Mouse (Mus musculus): Measurements from ENCODE around the gene Efs. TPM values are rescaled to one million over a fixed set of nuclear protein-coding genes. Genes with fewer than 3 reads are reported as not detected.

Efs gene
- polyA plus RNA-seq, 1 experiment from 2014 or later, result 26.8 TPM

DNA sequence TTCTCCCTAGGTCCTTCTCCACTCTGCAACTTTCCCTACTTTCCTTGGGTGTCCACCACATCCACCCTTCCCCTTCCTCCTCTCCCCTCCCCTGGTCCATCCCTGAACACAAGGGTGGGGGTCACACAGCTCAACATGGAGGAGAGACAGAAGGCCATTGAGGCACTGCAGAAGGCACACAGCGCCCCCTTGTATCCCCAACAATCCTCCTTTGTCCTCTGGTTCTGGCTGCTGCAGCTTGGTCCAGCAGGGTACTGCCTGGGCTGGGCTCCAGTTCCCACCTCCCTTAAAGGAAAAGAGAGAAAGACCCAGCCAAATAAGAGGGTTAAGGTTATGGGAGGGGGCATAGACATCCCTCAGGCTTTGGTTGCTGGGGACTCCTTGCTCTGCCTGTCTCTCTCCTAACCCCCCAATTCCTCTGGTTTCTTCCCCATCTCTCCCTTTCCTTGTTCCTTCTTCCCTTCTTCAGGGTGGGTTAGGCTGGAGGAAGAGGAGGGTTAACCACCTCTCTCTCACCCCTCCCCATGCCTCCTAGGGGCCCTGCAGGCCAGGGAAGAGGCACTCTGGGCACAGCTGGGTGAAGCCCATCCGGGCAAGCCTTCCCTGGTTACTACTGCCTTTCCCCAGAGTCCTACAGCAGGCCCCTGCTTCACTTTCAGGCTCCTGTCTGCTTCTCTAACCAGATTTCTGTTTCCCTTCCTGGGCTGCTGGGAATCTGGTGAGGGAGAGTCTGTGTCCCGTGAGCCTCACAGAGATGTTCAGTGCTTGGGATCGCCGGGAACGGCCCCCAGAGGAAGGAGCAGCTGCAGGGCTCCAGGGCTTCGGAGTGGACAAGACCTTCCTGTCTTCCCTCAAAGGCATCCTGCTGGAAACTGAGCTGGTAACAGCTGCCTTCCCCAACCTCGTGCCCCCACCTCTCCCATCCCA is 10.2 kb upstream of the Efs start, which contains the start of gene Cmtm5:
TSS of gene Cmtm5 (plus strand) at position 358 of the 927 bp plus-strand sequence.
- Histone ChIP-seq H3K27ac (ENCODE audit: low read length) (0 out of 2 replicates have a peak within 1 kb of the TSS, but pooled peaks have one; percentile 36), H3K9me3 (replicated peaks; ENCODE audit: control insufficient read depth, low read length) (no peaks in the 10 kb centered on the region), H3K27me3 (ENCODE audit: control insufficient read depth, insufficient read depth, low read length) (no peaks in the 10 kb centered on the region; the same call in 1 of the 2 replicates), H3K9ac (ENCODE audit: low read length) (peak within 1 kb of the TSS; percentile 26; the same call in 1 of the 2 replicates), H3K4me1 (ENCODE audit: control insufficient read depth, insufficient read depth, low read length) (0 out of 2 replicates have a peak, but pooled peaks cover 6% of the 10 kb centered on the region), H3K36me3 (ENCODE audit: control insufficient read depth, insufficient read depth, low read length) (no peaks in the 10 kb centered on the region), H3K4me2 (ENCODE audit: low read depth, low read length) (no peak within 1 kb of the TSS), H3K4me3 (replicated peaks; ENCODE audit: low read length) (no peak within 1 kb of the TSS)
- ATAC-seq (ENCODE audit: insufficient read depth, low FRiP score), result peak; percentile 38
- 36% methylated on average over 8 of the region's 8 CpGs for WGBS

GRCm38 (mm10) chr14:54932645-54933150 is 6.8 kb upstream of the Efs start, which contains the start of gene Il25:
TSS of gene Il25 (plus strand) at chr14:54932695.
- H3K4me2 ChIP-seq (ENCODE audit: low read depth, low read length), result no peak within 1 kb of the TSS
- H3K27ac ChIP-seq (ENCODE audit: low read length), result no peak within 1 kb of the TSS
- 0 out of 2 replicates have a peak, but pooled peaks have one; percentile 30 for ATAC-seq (ENCODE audit: insufficient read depth, low FRiP score)
- no peak within 1 kb of the TSS for H3K4me3 ChIP-seq (replicated peaks; ENCODE audit: low read length)
- no peaks in the 10 kb centered on the region; the same call in 1 of the 2 replicates for H3K27me3 ChIP-seq (ENCODE audit: control insufficient read depth, insufficient read depth, low read length)
- no peaks in the 10 kb centered on the region for H3K9me3 ChIP-seq (replicated peaks; ENCODE audit: control insufficient read depth, low read length)
- no peaks in the 10 kb centered on the region for H3K36me3 ChIP-seq (ENCODE audit: control insufficient read depth, insufficient read depth, low read length)
- 34% methylated on average over 6 of the region's 6 CpGs for WGBS
- H3K4me1 ChIP-seq (ENCODE audit: control insufficient read depth, insufficient read depth, low read length), result peaks cover 22% of the 10 kb centered on the region
- H3K9ac ChIP-seq (ENCODE audit: low read length), result no peak within 1 kb of the TSS

GRCm38 (mm10) chr14:54930431-54930830 is 4.5 kb upstream of the Efs start:
- no peak overlapping the region for H3K4me2 ChIP-seq (ENCODE audit: low read depth, low read length)

GRCm38 (mm10) chr14:54929801-54930200 is 3.9 kb upstream of the Efs start:
- no peak overlapping the region for H3K4me3 ChIP-seq (replicated peaks; ENCODE audit: low read length)
- peaks cover 25% of the 10 kb centered on the region for H3K4me1 ChIP-seq (ENCODE audit: control insufficient read depth, insufficient read depth, low read length)
- H3K4me2 ChIP-seq (ENCODE audit: low read depth, low read length), result no peak overlapping the region
- no peaks in the 10 kb centered on the region for H3K9me3 ChIP-seq (replicated peaks; ENCODE audit: control insufficient read depth, low read length)
- no peak overlapping the region for H3K9ac ChIP-seq (ENCODE audit: low read length)
- 58% methylated on average over 5 of the region's 5 CpGs for WGBS
- H3K27me3 ChIP-seq (ENCODE audit: control insufficient read depth, insufficient read depth, low read length), result no peaks in the 10 kb centered on the region
- H3K27ac ChIP-seq (ENCODE audit: low read length), result 0 out of 2 replicates have a peak overlapping the region, but pooled peaks have one; percentile 18
- no peaks in the 10 kb centered on the region for H3K36me3 ChIP-seq (ENCODE audit: control insufficient read depth, insufficient read depth, low read length)
- no peak for ATAC-seq (ENCODE audit: insufficient read depth, low FRiP score)

More at GRCm38 (mm10) chr14:54930431-54930830, 4.5 kb upstream of the Efs start:
- no peak for ATAC-seq (ENCODE audit: insufficient read depth, low FRiP score)
- Histone ChIP-seq H3K4me1 (ENCODE audit: control insufficient read depth, insufficient read depth, low read length) (peaks cover 25% of the 10 kb centered on the region), H3K9me3 (replicated peaks; ENCODE audit: control insufficient read depth, low read length) (no peaks in the 10 kb centered on the region), H3K27me3 (ENCODE audit: control insufficient read depth, insufficient read depth, low read length) (no peaks in the 10 kb centered on the region), H3K9ac (ENCODE audit: low read length) (no peak overlapping the region), H3K36me3 (ENCODE audit: control insufficient read depth, insufficient read depth, low read length) (no peaks in the 10 kb centered on the region), H3K4me3 (replicated peaks; ENCODE audit: low read length) (no peak overlapping the region), H3K27ac (ENCODE audit: low read length) (no peak overlapping the region)
- 28% methylated on average over 2 of the region's 2 CpGs for WGBS

DNA sequence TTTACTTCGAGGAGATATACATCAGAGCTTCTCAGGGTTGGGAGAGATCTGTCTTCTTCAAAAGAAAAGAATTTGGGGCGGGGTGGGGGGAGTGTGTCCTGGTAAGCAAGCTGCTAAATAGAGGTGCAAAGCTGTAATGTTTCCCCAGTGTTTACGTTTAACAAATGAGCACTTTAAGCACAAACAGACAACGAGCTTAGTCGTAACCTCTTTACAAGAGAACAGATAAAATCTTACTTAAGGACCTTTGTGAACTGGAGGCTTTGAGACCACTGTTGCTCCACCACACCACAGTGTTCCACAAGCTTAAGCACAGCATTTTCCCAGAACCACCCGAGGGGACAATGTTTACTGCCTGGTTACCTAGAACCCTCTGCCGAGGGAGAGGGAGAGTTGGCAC is 1.4 kb upstream of the Efs start:
- Histone ChIP-seq H3K4me2 (ENCODE audit: low read depth, low read length) (peak overlapping the region; percentile 84), H3K27me3 (ENCODE audit: control insufficient read depth, insufficient read depth, low read length) (no peaks in the 10 kb centered on the region), H3K9ac (ENCODE audit: low read length) (peak overlapping the region; percentile 94), H3K4me1 (ENCODE audit: control insufficient read depth, insufficient read depth, low read length) (peaks cover 31% of the 10 kb centered on the region), H3K27ac (ENCODE audit: low read length) (peak overlapping the region; percentile 100), H3K9me3 (replicated peaks; ENCODE audit: control insufficient read depth, low read length) (no peaks in the 10 kb centered on the region), H3K36me3 (ENCODE audit: control insufficient read depth, insufficient read depth, low read length) (no peaks in the 10 kb centered on the region), H3K4me3 (replicated peaks; ENCODE audit: low read length) (peak overlapping the region; percentile 73)
- WGBS, result 17% methylated on average over 7 of the region's 7 CpGs
- ATAC-seq (ENCODE audit: insufficient read depth, low FRiP score), result no peak

DNA sequence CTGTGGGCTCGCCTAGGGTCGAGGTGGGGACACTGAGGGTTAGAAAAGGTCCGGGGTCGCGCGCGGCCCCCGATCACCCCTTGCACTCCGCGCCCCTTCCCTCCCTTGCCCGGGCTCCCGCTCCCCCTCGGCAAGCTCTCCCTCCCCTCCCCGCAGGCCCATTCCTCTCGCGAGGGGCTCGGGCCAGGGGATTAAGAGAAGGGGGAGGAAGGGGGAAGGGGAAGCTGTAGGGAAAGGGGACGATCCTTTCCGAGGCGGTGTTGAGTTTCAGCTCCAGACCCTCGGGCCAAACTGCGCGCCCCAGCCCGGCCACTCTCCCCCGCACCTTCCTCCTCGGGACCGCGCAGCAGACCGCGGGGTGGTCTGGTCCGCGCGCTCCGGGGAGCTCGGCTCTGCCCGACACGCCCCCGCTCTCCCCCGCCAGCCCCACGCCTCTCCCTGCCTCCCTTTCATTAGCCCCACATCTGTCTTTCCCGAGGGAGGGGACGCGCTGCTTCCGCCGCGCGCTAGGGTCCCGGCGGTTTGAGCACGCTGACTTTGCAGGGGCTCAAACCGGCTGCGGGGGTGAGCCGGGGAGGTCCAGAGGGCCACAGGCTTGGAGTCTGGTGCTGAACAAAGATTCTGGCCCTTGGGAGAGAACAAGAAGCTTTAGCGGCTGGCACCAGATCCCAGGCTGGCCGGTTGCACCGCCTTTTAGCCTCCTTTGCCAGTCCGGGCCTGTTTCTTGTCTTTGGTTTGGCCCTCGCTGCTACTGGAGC is 654 bp upstream of the Efs start:
- under 1% methylated on average over 58 of the region's 58 CpGs for WGBS
- H3K4me3 ChIP-seq (replicated peaks; ENCODE audit: low read length), result peak overlapping the region; percentile 73
- ATAC-seq (ENCODE audit: insufficient read depth, low FRiP score), result peak; percentile 87

DNA sequence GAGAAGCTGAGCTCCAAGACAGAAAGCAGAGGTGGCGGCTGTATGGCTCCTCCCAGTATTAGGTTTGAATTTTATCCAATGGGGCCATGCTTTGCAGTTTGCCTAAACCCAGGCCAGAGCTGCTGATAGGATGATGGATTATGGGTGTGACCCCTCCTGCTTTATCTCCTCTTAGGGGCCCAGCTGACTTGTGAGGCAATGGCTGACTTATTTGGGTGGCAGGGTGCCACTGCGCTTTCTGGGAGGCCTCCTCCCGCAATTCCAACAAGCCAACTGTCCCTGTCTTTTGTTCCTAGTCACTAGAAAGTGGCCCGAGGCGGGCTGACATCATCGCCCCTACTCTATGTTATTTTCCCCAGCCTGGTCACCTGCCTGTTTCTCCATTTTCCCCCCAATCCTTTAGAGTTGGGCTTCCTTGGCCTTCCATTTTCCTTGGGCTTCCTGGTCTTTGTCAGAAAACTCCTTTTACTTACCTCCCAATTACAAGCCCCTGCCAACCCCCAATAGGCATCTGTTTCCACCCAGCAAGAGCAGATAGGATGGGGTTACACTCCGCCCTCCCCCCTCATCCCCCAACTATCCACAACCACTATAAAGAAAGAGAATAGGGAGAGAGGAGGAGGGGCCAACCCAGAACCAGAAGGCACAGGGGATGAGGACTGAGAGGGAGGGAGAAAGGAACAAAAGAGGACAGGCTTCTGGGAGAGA is 1.1 kb downstream of the Efs start:
- ATAC-seq (ENCODE audit: insufficient read depth, low FRiP score), result peak; percentile 63
- no peaks in the 10 kb centered on the region for H3K27me3 ChIP-seq (ENCODE audit: control insufficient read depth, insufficient read depth, low read length)
- peaks cover 15% of the 10 kb centered on the region; the same call in 1 of the 2 replicates for H3K36me3 ChIP-seq (ENCODE audit: control insufficient read depth, insufficient read depth, low read length)
- peak overlapping the region; percentile 73 for H3K4me3 ChIP-seq (replicated peaks; ENCODE audit: low read length)
- 13% methylated on average over 7 of the region's 7 CpGs for WGBS
- peak overlapping the region; percentile 94 for H3K9ac ChIP-seq (ENCODE audit: low read length)
- no peaks in the 10 kb centered on the region for H3K9me3 ChIP-seq (replicated peaks; ENCODE audit: control insufficient read depth, low read length)
- peak overlapping the region; percentile 84 for H3K4me2 ChIP-seq (ENCODE audit: low read depth, low read length)
- H3K27ac ChIP-seq (ENCODE audit: low read length), result peak overlapping the region; percentile 100
- peaks cover 24% of the 10 kb centered on the region for H3K4me1 ChIP-seq (ENCODE audit: control insufficient read depth, insufficient read depth, low read length)

More for the DNA sequence above, 654 bp upstream of the Efs start:
- Histone ChIP-seq H3K27ac (ENCODE audit: low read length) (peak overlapping the region; percentile 100), H3K27me3 (ENCODE audit: control insufficient read depth, insufficient read depth, low read length) (no peaks in the 10 kb centered on the region), H3K9me3 (replicated peaks; ENCODE audit: control insufficient read depth, low read length) (no peaks in the 10 kb centered on the region), H3K36me3 (ENCODE audit: control insufficient read depth, insufficient read depth, low read length) (no peaks in the 10 kb centered on the region), H3K4me2 (ENCODE audit: low read depth, low read length) (peak overlapping the region; percentile 84), H3K9ac (ENCODE audit: low read length) (peak overlapping the region; percentile 94), H3K4me1 (ENCODE audit: control insufficient read depth, insufficient read depth, low read length) (peaks cover 31% of the 10 kb centered on the region)

DNA sequence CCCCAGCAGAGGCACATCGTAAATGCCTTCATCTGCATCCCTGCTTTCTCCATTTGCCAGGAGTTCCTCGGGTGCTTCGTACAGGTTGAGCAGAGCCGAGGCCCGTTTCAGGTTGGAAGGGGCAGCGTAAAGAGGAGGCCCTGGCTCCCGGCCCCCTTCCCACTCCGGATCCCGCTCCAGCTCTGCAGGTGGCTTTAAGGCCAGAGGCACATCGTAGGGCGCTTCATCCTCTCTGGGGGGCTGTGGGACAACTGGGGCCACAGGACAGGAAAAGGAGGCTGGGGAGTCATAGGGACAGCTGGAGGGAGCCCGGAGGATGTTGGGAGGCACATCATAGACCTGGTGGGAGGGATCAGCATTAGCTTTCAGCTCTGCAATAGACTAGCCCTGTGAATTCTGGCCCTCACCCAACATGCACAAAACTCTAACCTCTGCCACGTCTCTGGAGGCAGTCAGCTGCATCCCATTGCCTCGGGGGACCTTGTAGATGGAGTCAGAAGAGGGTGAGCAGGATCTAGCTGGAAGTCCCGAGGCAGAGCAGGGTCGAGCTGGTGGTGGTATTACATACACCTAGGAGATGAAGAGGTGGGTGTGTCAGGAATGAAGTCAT is 5.7 kb downstream of the Efs start:
- ATAC-seq (ENCODE audit: insufficient read depth, low FRiP score), result no peak
- Histone ChIP-seq H3K36me3 (ENCODE audit: control insufficient read depth, insufficient read depth, low read length) (peaks cover 15% of the 10 kb centered on the region), H3K4me1 (ENCODE audit: control insufficient read depth, insufficient read depth, low read length) (peaks cover 10% of the 10 kb centered on the region), H3K27me3 (ENCODE audit: control insufficient read depth, insufficient read depth, low read length) (no peaks in the 10 kb centered on the region), H3K4me2 (ENCODE audit: low read depth, low read length) (no peak overlapping the region), H3K9ac (ENCODE audit: low read length) (no peak overlapping the region), H3K4me3 (replicated peaks; ENCODE audit: low read length) (no peak overlapping the region), H3K27ac (ENCODE audit: low read length) (no peak overlapping the region), H3K9me3 (replicated peaks; ENCODE audit: control insufficient read depth, low read length) (no peaks in the 10 kb centered on the region)
- 89% methylated on average over 16 of the region's 16 CpGs for WGBS

All from stomach, embryonic 16.5 days (tissue).